Mouse (Mus musculus) fat pad, adult 2 months (tissue): ENCODE measurements around the gene Cdk5rap2.

Source experiments
- DNase-seq: peaks from one replicate; pipeline ENCODE4 v3.0.0-alpha.2; 2011; ENCODE audit warnings: low read depth, low spot score; ENCODE audit errors: extremely low read depth

Gene Cdk5rap2

DNA sequence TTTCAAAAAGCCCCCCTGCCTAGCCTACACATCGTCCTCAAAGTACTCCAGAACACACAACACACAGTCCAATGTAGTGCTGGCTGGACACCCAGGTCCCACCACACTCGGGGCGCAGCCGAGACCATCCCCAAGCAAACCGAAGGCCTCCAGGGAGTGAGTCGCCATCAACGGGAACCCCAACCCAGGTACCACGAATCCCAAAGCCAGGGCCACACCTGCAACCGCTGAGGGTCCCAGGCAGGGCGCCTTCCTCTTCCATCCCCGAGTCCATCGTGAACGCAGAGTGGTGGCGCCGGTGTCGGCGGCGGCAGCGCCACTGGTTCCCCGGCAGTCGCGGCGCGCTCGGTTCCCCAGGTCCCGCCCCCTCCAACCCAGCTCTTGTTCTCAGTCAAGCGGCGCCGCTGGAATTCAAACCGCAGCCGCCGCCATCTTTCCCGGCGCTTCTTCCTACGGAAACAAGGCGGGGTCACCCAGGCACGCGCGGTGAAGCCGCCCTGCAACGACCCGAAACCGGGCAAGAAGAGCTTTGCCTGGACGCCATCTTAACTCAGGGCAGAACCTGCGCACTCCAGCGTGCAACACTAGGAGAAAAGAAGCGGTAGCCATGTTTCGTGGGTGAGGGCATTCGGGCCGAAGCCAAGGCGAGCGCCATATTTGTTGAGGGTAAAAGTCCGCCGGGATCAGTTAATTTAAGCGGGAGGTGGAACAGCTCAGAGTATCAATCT is at the start of gene Cdk5rap2:
Gene Cdk5rap2, minus strand, starts transcription at position 450 of the 728 bp plus-strand sequence.
- DNase-seq = peak; percentile 68

DNA sequence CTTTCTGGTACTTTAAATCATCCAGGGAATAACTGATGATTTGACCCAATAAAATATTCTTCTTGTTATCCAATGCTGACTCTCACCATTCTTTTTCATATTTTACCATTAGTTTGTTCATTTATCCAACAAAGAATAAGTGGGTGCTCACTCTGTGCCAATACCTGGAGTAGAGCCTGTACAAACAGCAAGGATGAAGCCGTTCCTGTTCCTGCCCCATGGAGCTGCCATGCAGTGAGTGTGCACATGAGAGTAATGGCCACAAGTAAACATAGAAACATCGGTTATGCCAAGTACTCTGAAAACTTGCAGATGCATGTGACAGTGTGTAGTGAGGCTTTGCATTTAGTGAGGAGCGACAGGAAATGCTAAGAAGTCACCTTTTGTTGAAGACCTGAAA is 41.9 kb upstream of the Cdk5rap2 start:
- DNase-seq = no peak

DNA sequence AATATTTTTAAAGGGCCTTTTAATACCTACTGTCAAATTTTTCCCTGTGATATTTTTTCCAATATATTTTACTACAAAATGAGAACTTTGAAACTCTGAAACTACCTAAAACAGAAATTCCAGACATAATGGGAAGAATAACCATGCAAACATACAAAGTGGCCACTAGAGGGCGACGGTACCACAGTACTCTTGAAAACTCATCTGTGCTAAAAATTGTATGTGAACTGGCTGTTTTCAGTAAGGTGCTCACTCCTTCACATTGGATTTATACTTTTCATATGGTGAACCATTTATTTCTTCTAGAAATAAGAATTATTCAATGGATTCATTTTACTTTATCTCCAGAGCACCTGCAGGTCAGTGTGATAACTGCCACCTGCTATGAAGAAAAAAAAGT is 41.5 kb upstream of the Cdk5rap2 start:
- DNase-seq = no peak

DNA sequence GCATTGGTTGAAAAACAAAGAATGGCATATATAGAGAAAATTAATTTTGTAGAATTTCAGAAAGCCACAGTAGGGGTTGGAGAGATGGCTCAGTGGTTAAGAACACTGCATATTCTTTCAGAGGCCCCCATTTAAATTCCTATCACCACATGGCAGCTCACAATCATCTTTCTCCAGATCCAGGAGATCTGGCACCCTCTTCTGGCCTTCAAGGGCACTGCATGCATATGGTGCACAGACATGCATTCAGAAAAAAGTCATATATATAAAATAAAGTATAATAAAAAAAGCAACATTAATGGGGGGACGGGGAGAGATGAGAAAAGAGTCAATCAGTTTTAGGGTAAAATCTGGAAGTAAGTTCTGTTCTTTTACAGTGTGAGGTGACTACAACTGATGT is 39.4 kb upstream of the Cdk5rap2 start:
- no peak for DNase-seq

DNA sequence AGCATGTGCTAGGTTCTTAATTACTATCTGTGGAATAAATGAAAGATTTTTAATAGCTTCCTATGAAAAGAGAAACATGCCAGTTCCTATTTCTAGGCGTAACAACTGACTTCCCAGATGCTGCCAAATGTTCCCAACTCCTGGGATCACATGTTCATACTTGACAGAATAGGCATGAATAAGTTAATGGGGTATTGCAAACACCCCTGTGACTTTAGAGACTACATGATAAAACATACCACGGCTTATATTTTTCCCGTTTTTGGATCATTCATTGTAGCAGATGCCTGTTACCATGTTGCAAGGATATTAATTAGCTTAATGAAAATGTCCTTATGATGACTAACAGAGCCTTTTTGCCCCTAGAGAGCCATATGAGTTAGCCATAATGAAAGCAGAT is 36.5 kb upstream of the Cdk5rap2 start:
- DNase-seq = no peak

DNA sequence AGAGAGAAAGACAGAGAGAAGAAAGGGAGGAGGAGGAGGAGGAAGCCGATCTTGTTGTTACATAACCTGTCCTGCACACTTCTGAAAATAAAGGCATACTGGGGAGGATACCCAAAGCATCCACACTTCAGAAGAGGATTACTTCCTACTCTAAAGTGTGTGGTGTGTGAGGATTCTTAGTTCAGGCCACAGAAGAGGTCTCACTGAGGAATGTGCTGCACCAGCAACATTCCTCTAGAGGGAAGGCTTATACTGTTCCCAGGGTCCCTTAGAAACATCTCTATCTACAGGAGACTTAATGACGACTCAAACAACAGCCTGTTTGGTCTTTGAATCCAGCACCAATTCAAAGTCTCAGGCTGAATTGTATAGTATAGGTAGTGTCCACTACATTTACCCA is 10.0 kb upstream of the Cdk5rap2 start:
- no peak for DNase-seq

DNA sequence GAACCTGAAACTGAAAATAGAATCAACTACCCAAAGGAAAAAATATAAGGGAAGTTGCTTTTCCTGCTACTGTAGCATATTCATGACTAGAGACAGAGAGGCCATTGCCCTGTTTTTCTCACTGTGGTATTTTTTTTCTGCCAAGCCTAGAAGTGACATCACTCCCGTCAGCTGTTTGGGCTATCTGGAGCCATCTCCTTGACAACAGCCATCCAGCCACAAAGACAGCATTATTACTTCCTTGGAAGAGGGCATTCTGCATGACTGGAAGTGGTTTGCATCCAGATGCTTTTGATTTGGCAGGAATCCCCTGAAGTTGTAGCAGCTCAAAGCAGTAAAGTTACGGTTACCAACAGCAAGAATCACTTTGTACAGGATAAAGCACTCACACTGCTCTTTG is 1.9 kb upstream of the Cdk5rap2 start:
- no peak for DNase-seq

DNA sequence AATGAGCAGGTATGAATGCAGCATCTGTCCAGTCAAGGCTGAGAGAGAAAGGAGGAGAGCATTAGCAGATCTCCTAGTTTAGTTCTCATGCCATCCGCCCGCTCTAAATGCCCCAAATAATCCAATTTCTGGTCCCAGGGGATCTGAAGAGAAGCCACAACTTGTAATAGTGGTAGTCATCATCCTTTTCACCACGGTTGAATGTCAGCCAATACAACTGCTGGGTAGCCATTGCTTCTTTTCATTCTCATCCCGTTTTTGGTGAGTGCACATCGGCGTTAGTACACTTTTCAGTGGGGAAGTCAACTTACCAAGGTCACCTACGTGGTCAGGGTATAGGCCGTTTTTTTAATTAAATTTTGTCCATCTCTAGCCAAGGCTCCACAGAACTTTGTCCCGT is 787 bp downstream of the Cdk5rap2 start:
- DNase-seq = no peak

DNA sequence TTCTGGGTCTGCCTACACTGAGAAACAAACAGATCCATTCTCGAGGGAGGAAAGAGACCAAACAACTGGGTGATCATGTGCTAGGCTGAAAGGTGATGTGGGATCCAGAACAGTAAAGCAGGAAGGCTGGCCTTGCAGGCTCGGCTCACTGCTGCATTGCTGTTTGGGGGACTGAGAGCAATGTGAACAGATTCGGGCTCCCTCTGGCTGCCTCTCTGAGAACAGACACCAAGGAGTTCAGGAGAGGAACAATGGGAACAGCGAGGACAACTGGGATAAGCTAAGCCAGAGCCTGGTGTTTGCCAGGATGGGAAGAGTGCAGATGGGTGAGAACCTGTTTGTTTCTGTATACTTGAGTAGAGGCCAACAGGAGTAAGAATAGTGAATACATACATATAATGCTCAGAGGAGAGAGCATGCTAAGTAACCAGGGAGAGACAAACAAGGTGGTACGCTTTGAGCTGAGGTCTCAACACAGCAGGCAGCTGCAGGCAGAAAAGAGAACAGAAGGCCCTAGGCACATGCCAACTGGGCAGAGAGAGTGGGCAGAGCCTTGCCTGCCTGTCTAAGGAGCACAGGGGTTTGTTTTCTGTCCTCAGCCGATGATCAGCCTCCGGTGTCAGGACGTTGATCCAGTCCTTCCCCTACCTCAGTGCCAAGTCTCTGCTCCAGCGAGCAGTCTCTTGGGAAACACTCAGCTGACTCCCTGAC is 8.0 kb downstream of the Cdk5rap2 start:
- DNase-seq = no peak

DNA sequence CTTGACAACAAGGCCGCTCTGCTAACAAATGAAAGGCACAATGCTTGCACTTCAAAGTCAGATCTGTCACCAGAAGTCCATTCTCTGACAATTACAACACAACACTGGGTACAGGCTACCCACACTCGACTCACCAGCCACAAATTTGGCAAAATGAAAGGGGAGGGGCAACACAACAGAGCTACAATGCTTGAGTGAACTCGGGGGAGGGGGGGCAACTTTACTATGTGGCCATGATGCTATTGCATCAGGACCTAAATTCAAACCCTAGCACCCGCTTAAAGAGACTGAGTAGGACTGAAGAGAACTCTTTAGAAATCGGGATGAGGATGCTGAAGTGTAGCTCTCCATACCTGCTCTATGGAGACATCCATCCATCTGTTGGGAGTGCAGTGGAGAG is 10.8 kb downstream of the Cdk5rap2 start:
- no peak for DNase-seq

DNA sequence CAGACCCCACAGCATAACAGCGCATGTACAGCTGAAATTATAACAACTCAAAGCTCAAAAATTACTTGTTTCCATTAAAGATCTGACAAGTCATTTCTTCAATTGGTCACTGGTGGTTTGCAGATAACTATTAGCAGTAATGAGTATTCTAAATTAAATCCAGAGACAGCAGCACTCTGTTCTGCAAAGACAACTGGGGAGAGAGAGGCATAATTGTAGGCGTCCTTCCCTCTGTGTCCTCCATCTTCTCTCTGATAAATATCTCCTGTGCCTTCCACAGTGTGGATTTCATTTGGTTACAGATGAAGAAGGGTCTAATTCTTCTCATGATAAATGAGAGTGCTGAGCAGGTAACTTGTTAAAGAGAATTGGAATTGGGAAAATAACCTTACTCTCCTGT is 11.2 kb downstream of the Cdk5rap2 start:
- DNase-seq = no peak

DNA sequence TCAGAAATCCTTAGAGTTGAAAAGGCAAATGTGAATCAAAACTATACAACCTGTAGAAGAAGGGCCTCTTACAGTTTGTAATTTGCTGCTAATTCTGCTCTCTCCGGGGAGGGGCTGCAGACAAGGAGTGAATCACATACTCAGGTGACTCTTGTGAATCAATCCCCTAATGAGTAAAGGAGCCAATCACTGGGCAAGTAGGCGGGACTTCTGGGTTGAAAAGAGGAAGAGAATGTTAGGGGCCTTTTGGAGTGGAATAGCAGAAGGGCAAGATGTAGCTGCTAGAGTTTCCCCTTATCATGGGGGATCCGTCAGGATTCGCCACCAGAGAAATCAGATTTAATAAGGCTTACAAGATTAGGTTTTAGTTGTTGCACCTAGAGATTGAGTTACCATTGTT is 12.2 kb downstream of the Cdk5rap2 start:
- no peak for DNase-seq

DNA sequence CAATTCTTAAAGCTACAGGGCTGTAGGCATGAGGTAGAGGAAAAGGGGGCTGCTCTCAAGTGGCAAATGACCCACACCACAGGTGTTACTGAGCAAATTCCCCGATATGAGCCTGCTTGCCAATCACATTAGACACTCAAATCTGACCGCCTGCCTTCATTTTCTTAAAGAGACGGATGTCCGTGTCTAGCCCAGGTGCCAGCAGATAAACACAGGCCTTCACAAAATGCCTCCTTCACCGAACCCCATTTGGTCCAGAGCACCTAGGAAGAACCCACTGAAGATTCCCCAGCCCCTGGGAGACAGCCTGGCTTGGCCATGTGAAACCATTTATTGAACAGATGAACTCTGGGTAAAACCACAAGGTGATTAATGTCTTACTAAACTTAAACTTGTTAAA is 13.5 kb downstream of the Cdk5rap2 start:
- no peak for DNase-seq

DNA sequence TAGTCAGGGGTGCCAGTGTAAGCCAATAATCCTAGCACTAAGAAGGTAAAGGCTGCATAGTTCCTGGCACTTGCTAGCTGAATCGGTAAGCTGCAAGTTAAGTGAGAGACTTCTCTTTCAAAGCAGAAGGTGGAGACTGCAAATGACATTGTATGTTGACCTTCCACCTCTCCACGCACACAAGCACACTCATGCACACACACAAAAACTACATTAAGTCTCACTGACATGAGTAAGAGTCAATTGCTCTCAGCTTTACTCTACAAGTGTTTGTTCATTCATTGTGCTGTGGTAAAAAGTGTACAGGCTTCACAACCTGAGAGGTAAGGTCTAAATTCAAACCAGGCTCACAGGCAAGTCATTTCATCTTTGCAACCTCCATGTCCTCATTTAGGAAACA is 15.5 kb downstream of the Cdk5rap2 start:
- DNase-seq = no peak

DNA sequence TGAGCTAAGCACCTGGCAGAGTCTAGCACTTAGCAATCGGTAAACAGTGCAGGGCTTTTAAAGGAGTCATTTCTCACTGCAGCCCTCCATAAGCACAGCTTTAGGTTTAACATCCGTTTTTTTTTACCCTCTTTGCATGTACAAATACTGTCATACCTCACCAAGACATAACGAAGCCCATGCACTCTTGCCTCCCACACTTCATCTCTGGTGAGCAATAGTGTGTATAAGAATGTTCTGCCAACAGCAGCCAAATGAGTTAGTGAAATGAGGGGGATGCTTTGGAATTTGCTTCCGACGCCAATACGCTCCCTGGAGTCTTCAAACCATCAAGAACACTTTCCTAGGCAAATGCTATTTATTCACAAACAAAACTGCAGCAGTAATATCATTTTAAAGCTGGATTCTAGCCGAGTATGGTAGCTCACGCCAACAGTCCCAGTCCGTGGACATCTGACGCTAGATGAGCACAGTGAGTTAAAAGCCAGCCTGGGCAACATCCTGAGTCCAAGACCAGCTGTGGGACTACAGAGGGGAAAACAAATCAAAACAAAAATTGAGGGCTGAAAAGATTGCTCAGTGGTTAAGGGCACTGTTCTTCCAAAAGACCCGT is 18.4 kb downstream of the Cdk5rap2 start:
- no peak for DNase-seq

DNA sequence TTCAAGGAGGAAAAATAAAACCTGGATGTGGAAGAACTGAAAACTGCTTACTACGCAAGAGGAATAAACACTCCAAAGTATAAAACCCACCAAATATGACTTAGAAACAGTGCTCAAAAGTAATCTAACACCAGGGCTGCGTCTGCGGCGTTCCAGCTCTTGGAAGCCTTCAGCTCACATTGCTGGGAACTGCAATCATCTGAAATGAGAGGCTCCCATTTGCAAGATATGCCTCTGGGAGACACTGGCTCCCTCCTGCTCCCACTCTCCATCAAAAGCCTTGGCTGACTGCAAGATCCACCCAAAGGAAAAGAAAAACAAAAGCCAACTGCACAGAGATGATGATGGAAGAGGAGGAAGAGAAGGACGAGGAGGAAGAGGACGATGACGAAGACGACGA is 19.2 kb downstream of the Cdk5rap2 start:
- DNase-seq = no peak

DNA sequence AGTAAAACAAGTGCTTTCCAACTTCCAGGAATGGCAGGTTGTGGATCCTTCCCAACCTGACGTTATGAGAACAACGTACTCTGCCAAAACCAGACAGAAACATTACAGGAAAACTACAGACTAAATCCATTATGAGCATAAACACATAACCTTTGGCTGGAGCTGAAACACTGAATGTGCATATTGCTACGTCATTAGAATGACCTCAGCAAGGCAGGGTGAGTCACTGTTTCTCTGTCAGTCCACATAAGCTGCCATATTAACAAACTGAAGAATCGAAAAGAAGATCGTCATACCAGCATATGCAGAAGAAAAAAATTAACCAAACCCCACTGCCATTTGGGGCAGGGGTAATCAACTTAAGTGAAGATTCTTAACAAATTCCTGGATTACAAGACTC is 24.0 kb downstream of the Cdk5rap2 start:
- DNase-seq = no peak

DNA sequence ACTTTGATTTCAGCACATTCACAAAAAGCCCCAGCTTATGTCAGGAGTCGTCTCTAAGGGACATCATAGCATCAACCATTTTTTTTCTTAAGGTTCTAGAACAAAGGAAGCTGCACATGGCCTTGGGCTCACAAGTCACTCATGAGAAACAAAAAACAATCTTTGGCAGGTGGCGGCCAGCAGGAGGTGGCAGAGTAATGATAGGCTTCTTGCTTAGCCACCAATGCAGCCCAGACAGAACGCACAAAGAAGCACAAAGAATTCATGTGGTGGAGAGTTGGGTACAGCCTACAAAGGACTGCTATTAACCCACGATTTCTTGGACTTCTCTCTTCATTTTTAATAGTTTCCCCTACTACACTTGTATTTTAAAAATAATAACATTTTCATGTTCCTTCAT is 32.9 kb downstream of the Cdk5rap2 start:
- no peak for DNase-seq

DNA sequence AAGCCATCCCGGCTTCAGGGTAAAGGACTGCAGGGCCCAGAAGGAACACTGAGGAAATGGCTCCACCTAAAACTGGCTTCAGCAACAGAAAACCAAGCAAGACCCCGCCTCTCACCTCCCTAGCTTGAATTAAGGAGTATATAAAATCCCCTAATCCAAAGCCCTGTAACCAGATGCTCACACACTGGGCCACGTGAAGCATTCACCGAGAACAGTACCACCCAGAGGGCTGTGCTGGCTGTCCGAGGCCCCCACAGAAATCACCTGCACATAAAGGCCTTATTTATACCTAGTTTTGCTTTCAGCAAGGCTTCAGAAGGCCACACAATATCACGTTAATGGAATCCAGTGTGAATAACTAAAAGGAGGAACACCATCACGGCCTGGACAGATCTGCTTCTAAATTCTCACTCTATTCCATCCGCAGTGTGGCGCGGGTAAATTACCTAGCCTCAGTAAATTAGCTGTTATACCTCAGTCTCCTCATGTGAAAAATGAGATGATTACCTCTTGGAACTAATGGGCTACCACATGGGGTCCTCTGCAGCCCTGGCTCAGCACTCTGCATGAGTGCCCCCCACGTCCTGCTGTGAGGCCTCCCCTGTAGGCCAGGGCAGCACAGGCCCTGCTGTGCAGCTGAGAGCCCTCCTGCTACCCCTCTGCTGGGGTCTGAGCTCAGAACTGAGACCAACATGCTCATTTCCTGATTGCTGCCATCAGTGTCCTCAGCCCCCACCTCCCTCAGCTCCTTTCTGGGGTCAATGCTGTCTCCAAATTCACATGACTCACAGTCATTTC is 45.0 kb downstream of the Cdk5rap2 start:
- no peak for DNase-seq

DNA sequence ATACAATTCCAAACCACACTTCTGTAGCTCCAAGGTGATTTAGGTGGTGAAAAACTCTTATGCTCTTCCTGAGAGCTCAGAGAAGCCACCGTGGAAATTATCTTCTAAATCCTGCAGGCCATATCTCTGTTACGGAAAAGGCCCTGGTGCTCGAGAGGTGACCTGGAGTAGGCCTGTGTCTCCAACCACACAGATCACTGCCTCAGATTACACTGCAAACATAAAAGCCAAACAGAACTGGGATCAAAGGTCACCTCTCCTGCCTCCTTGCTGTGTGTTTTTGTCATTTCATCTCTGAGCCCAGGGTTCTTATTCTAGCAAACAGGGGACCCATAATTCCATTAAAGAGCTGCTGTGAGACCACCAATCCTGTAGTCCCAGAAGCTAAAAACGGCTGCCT is 48.9 kb downstream of the Cdk5rap2 start:
- no peak for DNase-seq

DNA sequence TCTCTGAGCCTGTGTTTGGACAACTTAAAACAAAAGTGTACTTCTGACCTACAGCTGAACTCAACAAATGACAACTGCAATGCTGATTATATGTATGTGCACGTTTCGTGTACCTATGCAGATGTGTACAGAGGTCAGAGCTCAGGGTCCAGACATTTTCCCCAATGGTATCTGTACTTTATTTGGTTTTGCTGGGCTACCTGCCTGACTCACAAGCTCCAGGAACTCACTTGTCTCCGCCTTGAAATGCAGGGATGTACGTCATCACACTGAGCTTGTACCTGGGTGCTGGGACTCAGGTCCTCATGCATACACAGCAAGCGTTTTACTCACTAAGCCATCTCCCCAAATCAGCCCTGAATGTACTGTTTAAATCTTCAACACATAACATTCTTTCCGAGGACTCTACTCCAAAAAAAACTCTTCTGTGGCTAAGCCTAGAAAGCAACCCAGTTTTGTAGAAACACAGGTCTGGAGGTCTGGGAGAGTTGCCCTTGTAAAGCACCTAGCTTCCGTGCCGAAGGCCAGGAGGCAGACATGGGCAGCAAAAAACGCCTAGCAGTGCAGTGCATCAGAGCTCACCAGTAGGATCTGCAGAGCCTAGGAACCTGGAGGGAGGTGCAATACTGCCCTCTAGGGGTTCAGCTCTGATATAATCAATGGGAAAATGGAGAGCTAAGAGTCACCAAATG is 54.4 kb downstream of the Cdk5rap2 start:
- no peak for DNase-seq
